Mouse (Mus musculus): Measurements from ENCODE around the gene Rnf149.

Rnf149 gene

DNA sequence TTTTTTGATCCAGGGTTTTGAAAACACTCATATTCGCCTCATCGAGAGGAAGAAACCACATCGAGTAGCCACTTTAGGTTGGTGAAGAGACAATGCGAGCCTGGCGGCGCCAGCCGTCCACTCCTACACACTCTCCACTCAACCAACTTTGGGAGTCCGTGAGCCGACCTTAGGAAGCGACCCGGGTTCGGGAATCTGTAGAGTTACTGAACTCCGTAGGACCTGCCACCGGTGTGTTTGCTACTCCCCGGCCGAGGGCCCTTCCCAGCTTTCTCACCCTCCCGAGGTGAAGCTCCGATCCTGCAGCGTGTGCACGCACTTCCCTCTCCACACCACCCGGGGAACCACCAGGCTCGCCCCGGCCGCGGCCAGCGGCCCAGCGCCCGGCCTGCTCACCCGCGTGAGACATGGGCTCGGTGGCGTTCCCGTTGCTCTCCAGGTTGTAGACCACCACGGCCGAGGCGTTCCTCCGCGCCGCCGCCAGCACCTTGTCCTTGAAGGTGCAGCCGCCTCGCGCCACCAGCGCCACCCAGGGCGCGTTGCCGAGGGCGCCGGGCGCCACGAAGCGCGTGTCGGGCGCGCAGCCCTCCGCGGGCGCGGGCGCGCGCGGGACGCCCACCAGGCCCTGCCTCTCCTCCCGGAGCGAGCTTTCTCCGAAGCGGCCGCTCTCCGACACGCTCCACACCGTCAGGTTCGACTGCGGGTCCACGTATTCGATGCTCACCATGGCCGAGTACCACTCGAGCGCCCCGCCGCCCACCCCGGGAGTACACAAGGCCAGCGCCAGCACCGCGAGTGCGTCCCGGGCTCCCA lies 568 bp downstream of the Rnf149 start:
- in situ Hi-C loops (cut with MboI; ENCODE audit: unreplicated experiment in 2 of 2) = loop anchor here (5.0 to 10.0 kb wide), 3 partner anchors 34 to 328 kb away; partner anchors contain the start of gene Map4k4 (in 1 of the 2)

DNA sequence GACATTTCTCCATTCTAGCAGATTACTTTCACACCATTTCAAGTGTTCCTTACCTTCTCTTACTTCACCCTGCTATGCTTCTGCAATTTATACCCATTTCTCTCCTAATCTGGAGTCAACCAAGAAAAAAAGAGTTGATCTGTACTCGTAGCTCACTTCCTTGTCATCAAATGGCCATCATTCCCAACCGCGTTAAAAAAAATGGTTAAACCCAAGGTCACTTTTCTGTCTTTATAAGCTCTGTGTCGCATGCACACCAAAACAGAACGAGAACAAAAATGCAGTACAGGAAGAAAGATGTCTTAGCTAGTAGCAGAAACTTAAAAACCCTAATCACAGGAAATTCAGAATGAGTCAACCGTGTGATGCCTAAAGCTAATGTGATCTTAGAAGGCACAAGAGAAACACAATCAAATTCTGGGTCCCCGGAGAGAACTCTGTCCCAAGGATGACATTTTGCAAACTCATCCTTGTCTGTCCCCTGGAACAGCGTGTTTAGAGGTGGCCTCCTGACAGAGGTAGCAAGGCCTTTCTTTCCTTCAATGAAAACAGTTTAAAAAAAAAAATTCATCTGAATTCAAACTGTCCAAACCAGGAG lies 1.3 kb downstream of the Rnf149 start:
- in situ Hi-C loops (cut with MboI; ENCODE audit: unreplicated experiment in 2 of 2) = loop anchor here (5.0 to 10.0 kb wide), 3 partner anchors 34 to 329 kb away; partner anchors contain the start of gene Map4k4 (in 1 of the 2)

DNA sequence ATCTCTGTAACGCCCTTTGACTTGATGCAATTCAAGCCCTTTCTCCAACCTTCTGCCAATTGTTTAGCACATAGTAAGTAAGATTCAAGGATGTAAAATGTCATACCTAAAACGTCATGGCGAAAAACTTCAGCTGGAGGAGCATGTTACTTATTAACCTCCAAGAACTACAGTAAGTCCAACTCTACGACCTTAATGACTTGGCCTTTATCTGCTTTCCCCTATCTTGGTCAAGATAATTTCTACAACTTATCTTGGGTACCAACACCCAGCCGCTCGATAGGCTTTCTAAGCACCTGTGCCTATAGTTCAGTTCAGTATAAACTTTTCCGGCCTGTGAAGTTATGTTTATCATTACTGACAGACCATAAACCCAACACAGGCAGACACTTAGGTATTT lies 3.3 kb downstream of the Rnf149 start:
- in situ Hi-C loops (cut with MboI; ENCODE audit: unreplicated experiment in 2 of 2) = loop anchor here in 1 of 2 experiments (10.0 kb wide), 1 partner anchor 331 kb away; the partner anchor contains the start of gene Map4k4

DNA sequence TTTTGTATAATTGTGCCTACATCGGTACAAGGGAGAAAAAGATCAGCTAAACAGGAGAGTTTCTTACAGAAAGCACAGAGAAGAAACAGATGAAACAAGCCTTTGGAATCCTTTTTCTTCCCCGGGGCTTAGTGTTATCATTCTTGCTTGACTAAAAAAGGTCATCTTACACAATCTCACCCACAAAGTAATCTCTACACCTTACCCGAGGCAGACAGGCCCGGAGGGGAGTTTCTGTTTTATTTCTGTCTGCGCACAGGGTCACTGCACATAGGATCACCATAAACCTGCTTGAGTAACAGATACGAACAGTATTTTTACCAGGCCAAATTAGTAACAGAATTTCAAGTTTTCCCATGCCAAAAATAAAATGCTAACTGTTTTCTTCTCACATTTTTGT lies 5.6 kb downstream of the Rnf149 start:
- in situ Hi-C loops (cut with MboI; ENCODE audit: unreplicated experiment in 2 of 2) = loop anchor here in 1 of 2 experiments (10.0 kb wide), 1 partner anchor 333 kb away; the partner anchor contains the start of gene Map4k4

DNA sequence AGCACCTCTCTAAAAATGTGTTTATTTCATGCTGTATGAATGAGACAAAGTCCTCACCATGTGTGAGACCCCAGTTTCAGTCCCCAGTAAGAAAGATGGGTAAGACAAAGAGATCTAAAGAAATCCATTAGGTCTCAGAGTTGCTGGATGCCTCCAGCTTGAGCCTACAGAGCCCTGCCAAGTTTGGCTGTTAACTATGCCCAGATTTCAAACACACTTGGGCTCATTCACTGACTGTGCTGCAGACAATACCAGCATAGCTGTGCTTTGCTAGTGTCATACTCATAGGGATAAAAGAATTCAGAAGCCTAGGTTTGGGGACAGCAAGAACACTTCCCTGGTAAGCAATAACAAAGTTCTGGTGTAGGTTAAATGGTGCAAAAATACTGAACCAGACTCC lies 9.1 kb downstream of the Rnf149 start:
- in situ Hi-C loops (cut with MboI; ENCODE audit: unreplicated experiment in 2 of 2) = no loop called here

DNA sequence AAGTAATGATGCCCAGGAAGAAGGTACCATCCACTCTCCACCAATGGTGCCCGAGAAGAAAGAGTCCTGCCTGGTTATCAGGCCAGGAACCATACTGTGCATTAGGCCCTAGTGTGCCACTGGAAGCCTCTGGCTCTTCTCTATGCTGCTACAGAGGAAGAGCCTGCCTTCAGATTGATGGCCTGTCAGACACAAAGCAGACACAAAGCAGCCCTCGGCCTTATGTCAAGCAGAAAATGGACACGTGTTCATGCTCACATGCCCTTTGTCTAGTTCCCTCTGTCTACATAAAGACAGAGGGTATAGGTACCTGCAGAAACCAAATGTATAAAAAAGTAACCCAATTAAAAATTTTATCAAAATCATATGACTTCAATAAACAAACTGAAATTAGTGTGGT lies 12.6 kb downstream of the Rnf149 start:
- in situ Hi-C loops (cut with MboI; ENCODE audit: unreplicated experiment in 2 of 2) = no loop called here

DNA sequence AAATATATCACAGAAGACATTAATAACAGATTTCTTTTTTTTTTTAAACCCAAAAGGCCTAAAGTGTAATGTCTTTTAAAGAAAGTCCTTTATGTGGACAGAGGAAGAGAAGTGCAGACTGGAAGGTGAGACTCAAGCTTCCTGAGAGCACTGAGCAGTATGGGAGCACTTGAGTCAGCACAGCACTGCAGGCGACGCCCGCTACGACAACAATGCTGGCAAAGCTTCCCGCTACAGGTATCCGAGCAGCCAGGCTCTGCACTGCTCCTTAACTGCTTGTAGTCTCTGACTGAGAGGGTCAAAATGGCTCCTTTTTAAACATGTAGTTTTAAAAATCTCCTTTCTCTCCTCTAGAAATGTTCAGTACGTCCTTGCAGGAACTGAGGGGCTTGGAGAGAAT lies 14.0 kb downstream of the Rnf149 start:
- in situ Hi-C loops (cut with MboI; ENCODE audit: unreplicated experiment in 2 of 2) = no loop called here

DNA sequence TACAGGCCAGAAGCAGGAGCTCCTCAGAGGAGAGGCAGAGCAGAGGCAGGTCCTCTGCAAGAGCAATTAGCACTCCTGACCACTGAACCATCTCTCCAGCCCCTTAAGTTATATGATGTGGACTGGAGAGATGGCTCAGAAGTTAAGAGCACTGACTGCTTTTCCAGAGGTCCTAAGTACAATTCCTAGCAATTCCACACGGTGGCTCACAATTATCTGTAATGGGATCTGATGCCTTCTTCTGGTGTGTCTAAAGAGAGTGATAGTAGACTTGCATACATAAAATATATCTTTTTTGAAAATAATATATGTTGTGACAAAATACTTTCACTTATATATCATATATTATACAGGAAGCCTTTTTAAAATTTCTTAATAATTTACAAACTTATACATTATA lies 15.3 kb downstream of the Rnf149 start:
- in situ Hi-C loops (cut with MboI; ENCODE audit: unreplicated experiment in 2 of 2) = no loop called here

DNA sequence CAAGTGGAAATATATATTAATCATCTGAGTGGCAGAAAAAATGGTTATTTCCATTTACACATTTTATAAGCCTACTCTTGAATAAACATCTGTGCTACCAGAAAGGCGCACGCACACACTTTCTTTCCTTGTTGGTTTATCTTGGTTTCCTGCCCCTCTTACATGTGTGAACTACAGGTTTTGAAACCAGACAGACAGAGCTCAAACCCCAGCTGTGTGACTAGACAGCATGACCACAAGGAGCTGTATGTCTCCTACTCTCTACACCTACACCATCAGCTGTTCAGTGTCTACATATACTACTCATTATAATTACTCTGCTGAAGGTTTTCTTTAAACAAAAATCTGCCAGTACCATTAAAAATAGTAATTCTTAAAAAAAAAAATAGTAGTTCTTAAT lies 18.2 kb downstream of the Rnf149 start:
- in situ Hi-C loops (cut with MboI; ENCODE audit: unreplicated experiment in 2 of 2) = no loop called here

DNA sequence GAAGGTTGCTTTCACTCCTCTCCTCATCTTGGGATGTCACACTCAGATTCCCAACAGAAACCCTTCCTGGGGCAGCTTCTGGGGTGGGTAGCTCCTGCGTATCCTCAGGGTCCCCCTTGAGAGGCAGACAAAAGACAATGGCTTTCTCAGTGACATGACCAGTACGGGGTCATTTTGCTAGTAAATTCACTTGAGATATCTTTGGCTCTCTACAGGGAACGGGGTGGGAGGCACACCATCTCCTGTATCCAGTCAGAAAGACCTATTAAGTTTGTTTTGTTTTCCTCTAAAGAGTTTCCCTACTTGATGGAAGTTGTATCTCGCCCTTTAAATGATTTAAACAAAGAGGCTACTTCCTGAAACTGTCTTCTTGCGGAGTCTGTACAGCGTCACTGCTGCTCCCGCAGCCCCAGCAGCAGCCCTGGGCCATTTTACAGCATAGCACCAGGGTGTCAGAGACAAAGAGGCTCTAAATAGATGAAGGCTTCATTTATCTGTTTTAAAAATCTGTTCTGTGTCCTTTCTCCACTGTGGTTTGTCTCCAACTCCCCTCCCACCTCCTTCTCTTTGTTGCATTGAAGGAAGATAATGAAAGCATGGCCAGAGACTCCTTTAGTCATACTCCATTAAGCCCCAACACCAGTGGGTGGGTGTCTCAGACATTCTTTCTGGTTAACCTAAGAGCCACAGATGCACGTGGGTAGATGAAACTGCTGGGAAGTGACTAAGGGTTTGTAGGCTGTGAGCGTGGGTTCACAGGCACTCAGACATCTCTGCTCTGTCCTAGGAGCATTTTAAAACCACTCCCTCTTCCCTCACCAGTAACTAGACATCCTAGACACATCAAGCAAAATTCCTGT lies 21.4 kb downstream of the Rnf149 start:
- in situ Hi-C loops (cut with MboI; ENCODE audit: unreplicated experiment in 2 of 2) = no loop called here

DNA sequence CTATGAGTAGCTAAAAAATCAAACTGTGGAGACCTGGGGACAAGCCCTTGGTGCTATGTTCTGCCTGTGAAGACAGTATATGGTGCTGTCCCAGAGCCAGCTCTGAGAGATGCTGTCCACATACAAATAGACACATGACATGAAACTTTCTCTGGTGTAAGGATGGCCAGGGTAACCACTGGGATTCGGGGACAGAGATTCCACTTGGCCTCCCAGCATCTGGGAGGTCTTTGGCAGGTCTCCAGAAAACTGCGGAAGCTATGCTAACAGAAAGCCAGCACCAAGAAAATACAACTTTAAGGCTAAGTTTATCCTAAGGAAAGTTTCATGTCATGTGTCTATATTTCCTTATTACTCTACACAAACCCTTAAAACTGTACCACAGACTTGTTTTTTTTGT lies 27.4 kb downstream of the Rnf149 start:
- in situ Hi-C loops (cut with MboI; ENCODE audit: unreplicated experiment in 2 of 2) = no loop called here

DNA sequence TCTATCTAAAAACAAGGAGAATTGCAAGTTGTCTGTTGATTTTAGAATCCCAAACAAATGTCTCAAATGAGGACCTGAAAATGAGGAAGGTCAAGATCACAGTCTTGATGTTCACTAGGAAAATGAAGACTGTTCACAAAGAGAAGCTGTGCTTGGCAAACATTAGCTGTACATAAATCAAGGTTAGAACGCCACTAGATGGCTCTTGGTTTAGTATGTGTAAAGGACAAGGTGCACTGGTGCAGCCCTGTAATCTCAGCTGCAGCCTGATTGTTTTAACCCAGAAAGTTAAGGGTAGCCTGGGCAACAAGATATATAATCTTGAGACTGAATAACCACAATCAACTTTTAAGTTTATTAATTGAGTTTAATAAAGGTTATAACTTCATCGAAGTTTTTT lies 30.0 kb downstream of the Rnf149 start:
- in situ Hi-C loops (cut with MboI; ENCODE audit: unreplicated experiment in 2 of 2) = no loop called here

DNA sequence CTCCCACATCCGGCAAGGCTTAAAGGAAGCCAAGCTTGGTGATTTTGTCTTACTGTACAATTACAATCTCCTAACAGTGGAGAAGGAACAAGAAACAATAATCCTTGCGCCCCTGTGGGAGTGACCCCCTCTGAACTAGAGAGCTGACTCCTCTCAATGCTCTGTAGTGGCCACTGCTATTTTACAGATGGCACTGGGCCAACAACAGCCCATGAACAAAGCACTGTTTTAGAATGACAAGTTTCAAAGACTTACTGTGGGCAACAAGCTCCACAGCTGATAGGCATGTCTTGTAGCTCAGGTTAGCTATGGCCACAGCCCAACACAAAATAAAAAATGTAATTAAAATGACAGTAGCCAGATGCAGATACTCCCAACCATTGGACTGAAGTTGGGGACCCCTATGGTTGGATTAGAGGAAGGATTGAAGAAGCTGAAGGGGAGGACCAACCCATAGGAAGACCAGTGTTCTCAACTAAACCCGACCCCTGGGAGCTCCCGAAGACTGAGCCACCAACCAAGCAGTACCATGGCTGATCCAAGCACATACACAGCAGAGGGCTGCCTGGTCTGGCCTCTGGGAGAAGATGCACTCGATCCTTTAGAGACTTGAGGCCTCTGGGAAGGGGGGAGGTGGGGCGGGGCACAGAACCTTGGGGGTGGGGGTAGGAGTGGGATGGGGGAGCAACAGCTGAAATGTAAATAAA lies 30.9 kb downstream of the Rnf149 start:
- in situ Hi-C loops (cut with MboI; ENCODE audit: unreplicated experiment in 2 of 2) = no loop called here

DNA sequence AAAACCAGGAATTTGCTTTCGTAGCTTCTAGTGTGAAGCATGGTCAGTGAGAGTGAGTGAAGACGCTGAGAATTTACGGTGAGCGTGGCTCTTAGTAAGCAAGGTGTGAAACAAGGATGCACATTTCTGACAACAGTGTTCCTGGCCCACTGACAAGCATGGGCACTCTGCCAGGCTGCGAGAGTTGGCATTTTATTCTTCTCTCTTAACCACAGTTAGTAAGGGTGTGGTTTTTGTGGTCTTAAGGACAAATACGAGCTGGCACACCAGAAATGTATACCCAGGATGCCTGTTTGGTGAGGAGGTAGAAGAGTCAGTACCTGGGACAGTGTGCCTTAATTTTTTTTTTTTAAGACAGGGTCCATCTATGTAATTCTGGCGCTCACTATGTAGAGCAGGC lies 31.6 kb downstream of the Rnf149 start:
- in situ Hi-C loops (cut with MboI; ENCODE audit: unreplicated experiment in 2 of 2) = no loop called here

DNA sequence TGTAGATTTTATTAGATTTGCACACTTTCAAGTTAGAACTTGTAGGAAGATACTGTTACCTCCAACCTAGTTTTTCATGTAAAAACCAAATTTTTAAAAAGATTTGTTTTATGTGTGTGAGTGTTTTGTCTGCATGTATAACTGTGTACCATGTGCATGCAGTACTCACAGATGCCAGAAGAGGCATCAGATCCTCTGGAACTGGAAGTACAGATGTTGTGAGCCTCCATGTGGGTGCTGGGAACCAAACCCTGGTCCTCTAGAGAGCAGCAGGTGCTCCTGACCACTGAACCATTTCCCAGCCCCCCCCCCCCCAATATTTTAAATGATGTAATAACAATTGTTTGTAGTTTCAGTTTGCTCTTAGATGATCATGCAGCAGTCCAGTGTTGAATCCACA lies 36.6 kb downstream of the Rnf149 start:
- in situ Hi-C loops (cut with MboI; ENCODE audit: unreplicated experiment in 2 of 2) = loop anchor here in 1 of 2 experiments (5.0 kb wide), 1 partner anchor 37 kb away; the partner anchor contains the start of gene Rnf149

DNA sequence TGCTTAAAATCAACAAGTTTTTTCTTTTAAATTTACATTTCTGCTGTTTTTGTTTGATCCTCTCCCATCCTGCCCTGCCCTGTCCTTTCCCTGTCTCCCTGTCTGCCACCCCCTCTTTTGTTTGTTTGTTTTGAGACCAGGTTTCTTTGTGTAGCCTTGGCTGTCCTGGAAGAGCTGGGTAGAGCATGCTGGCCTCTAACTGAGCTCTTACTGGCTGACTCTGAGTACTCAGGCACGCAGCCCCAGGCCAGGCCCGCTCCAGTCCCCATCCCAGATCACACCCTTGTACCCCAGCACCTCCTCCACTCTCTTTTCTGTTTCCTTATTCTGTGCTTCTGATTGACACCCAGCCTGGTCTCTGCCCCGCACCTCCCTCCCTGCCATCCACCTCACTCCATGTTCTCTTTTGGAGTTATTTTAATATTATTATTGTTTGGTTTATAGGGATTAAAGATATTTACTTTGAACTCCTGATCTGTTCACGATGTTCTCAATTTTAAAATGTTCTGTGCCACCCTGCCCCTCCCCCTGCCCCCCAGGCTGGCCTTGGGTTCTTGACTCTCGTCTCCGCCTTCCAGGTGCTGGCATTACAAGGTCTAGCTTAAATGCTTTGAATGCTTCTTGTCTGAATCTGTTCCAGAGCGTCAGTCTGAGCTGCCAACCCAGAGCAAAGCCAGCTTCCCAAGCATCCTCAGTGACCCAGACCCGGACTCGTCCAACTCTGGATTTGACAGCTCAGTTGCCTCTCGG lies 39.4 kb downstream of the Rnf149 start:
- in situ Hi-C loops (cut with MboI; ENCODE audit: unreplicated experiment in 2 of 2) = loop anchor here (5.0 to 10.0 kb wide), 3 partner anchors 39 to 447 kb away; partner anchors contain the start of gene Rnf149 (in 1 of the 2)

DNA sequence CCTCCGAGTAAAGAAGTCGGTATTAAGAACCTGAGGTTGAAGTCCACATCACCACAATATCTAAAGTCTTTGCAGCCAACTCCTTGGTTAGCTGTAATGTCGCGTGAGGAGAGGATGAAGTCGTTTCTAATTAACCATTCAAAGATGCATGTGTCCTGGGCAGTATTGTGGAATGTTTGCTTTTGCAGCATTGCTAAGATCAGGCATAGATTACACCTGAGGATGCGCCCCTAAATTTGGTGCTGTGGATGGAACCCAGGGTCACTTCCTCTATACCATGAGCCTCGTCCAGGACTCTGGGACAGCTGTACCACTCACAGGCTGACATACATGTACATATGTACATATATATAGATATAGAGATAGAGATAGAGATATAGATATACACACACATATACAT lies 40.5 kb downstream of the Rnf149 start:
- in situ Hi-C loops (cut with MboI; ENCODE audit: unreplicated experiment in 2 of 2) = loop anchor here (5.0 to 10.0 kb wide), 3 partner anchors 41 to 448 kb away; partner anchors contain the start of gene Rnf149 (in 1 of the 2)

DNA sequence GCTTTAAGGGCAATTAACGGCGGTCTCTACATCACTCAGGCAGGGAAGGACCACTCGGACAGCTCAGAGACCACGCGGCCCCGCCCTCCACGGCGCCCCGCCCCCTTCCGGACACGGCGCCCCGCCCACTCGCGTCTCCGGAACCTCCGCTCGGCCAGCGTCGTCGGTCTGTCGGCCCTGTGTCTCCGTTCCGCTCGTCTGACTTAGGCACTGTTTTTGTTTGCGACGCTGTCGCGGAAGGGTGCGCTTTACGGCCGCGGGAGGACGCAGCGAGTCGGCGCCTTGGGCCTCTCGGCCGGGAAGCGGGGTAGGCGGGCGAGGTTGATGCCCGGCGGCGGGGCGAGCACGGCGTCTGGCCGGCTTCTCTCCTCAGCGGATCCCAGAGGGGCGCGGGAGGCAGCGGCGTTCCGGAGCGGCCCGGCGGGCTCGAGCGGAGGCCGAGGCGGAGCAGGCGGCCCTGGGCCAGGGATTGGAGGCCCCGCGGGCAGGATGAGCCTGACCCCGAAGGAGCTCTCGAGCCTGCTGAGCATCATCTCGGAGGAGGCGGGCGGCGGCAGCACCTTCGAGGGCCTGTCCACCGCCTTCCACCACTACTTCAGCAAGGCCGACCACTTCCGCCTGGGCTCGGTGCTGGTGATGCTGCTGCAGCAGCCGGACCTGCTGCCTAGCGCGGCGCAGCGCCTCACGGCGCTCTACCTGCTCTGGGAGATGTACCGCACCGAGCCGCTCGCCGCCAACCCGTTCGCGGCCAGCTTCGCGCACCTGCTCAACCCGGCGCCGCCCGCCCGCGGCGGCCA lies 41.5 kb downstream of the Rnf149 start:
- in situ Hi-C loops (cut with MboI; ENCODE audit: unreplicated experiment in 2 of 2) = loop anchor here (5.0 to 10.0 kb wide), 3 partner anchors 42 to 449 kb away; partner anchors contain the start of gene Rnf149 (in 1 of the 2)

Measured in v-Abl transformed pro-B cells (cell line).